Mouse (Mus musculus) left cerebral cortex, postnatal 25 days (tissue): ENCODE results near the gene Dpf1. TPM values are rescaled to one million over a fixed set of nuclear protein-coding genes. Genes with fewer than 3 reads are reported as not detected.

Experiments used
- total RNA-seq, 2 experiments: library from RNA; stranded (reverse); gene quantifications; 2 replicates each; pipeline ENCODE4 v1.2.3; 2021

Dpf1 gene
- total RNA-seq, 2 experiments from 2014 or later = 110 to 115 TPM

Other genes starting within 250 kb of the Dpf1 start
- gene Ryr1, start 178.8 kb upstream of the Dpf1 start, total RNA-seq = 1 to 10 TPM; 4.7 to 8.9 TPM
- 1 to 10 TPM; 1.1 to 1.8 TPM for gene Rasgrp4, start 169.1 kb upstream of the Dpf1 start, total RNA-seq
- 10 to 100 TPM; 35.9 to 40.6 TPM for gene Fam98c, start 147.7 kb upstream of the Dpf1 start, total RNA-seq
- 1 to 10 TPM; 1.0 to 1.1 TPM for gene Ggn, start 133.7 kb upstream of the Dpf1 start, total RNA-seq
- 10 to 100 TPM; 52.3 to 57.9 TPM for gene Spred3, start 133.5 kb upstream of the Dpf1 start, total RNA-seq
- 100 to 1,000 TPM; 137 to 145 TPM for gene Psmd8, start 123.2 kb upstream of the Dpf1 start, total RNA-seq
- gene Catsperg1, start 89.9 kb upstream of the Dpf1 start, total RNA-seq = under 1 TPM; 0.76 to 0.99 TPM
- gene Kcnk6, start 71.4 kb upstream of the Dpf1 start, total RNA-seq = 1 to 10 TPM; 2.2 to 3.2 TPM
- 10 to 100 TPM; 48.5 to 52.0 TPM for gene Yif1b, start 65.6 kb upstream of the Dpf1 start, total RNA-seq
- gene 2200002D01Rik, start 55.5 kb upstream of the Dpf1 start, total RNA-seq = not detected
- 10 to 100 TPM; 21.1 to 24.4 TPM for gene Spint2, start 22.0 kb upstream of the Dpf1 start, total RNA-seq
- gene Ppp1r14a, start 14.6 kb upstream of the Dpf1 start, total RNA-seq = 10 to 100 TPM; 13.6 to 14.2 TPM
- 10 to 100 TPM; 55.0 to 60.7 TPM for gene Sipa1l3, start 214.7 kb downstream of the Dpf1 start, total RNA-seq